Mouse (Mus musculus): ENCODE data around the gene Ciapin1. TPM values are rescaled to one million over a fixed set of nuclear protein-coding genes. Genes with fewer than 3 reads are reported as not detected.

Ciapin1 gene
- polyA plus RNA-seq, 1 experiment from 2014 or later, result 127 TPM

- Histone ChIP-seq H3K27me3 (0 out of 2 replicates have a peak, but pooled peaks cover 4% of the 10 kb centered on the region), H3K27ac (no peak overlapping the region), H3K4me1 (no peaks in the 10 kb centered on the region), H3K36me3 (no peaks in the 10 kb centered on the region), H3K4me2 (replicated peaks) (no peak overlapping the region), H3K9ac (no peak overlapping the region), H3K9me3 (no peaks in the 10 kb centered on the region), H3K4me3 (no peak overlapping the region)
- 64% methylated on average over 4 of the region's 4 CpGs for WGBS
- ATAC-seq (ENCODE audit: low FRiP score, low read depth), result no peak
Measured at GRCm38 (mm10) chr8:94802375-94802774, 35.8 kb downstream of the Ciapin1 start.

DNA sequence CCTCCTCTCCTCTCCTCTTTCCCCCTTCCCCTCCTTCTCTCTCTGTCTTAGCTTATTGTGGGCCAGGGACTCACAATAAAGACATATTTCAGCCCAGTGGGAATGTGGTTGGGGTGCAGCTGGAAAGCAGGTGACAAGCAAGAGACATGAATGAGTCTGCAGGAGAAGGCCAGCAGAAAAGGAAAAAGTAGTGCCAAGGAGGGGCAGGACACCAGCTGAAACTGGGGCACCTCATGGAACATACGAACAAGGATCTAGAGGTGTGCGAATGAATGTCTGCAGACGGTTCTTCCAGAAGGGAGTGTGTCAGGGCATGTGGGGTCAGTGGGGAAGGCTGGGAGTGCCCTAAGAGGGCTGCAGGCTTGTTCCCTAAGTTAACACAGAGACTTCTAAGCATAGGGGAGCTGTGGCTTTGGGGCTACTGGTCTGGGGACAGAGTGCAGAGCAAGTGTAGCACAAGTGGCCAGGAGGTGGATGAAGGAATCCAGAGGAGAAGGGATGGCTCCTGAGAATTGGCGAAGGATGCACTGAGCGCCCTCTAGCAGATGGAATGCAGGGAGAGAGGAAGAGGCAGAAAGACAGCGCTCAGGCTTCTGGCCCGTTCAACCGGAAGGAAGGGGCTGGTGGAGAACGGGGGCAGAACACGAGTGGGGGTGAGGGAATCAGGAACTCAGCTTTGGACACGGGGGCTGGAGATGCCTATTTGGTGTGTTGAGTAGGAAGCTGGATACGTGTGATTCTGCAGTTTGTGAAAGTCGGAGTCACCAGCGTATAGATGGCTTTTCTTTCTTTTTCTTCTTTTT, 36.7 kb downstream of the Ciapin1 start:
- Histone ChIP-seq H3K27me3 (0 out of 2 replicates have a peak, but pooled peaks cover 4% of the 10 kb centered on the region), H3K9ac (no peak overlapping the region), H3K27ac (no peak overlapping the region), H3K36me3 (no peaks in the 10 kb centered on the region), H3K4me3 (no peak overlapping the region), H3K4me2 (replicated peaks) (no peak overlapping the region), H3K4me1 (no peaks in the 10 kb centered on the region), H3K9me3 (no peaks in the 10 kb centered on the region)
- ATAC-seq (ENCODE audit: low FRiP score, low read depth), result no peak
- WGBS, result 47% methylated on average over 14 of the region's 14 CpGs

GRCm38 (mm10) chr8:94800278-94800968, 37.7 kb downstream of the Ciapin1 start:
- Histone ChIP-seq H3K9ac (no peak overlapping the region), H3K4me2 (replicated peaks) (no peak overlapping the region), H3K27ac (no peak overlapping the region), H3K9me3 (no peaks in the 10 kb centered on the region), H3K27me3 (0 out of 2 replicates have a peak, but pooled peaks cover 4% of the 10 kb centered on the region), H3K4me3 (no peak overlapping the region), H3K36me3 (no peaks in the 10 kb centered on the region), H3K4me1 (no peaks in the 10 kb centered on the region)
- no peak for ATAC-seq (ENCODE audit: low FRiP score, low read depth)
- WGBS, result 60% methylated on average over 7 of the region's 7 CpGs

DNA sequence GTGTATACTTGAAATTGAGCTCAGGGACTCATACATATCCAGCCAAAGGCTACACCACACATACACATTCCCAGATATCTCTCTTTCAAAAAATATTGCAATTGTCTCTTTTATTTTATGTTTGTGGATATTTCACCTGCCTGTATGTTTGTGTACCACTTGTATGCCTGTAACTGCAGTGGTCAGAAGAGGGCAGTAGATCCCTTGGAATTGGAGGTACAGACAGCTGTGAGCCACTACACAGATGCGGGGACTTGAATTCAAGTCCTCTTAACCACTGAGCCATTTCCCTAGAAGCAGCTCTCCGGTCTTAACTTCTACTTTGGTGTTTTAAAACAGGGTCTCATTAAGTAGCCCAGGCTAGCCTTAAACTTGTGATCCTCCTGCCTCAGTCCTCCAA, 43.4 kb downstream of the Ciapin1 start:
- Histone ChIP-seq H3K36me3 (no peaks in the 10 kb centered on the region), H3K9me3 (no peaks in the 10 kb centered on the region), H3K4me1 (no peaks in the 10 kb centered on the region), H3K27me3 (no peaks in the 10 kb centered on the region), H3K9ac (no peak overlapping the region), H3K27ac (no peak overlapping the region), H3K4me2 (replicated peaks) (no peak overlapping the region), H3K4me3 (no peak overlapping the region)
- ATAC-seq (ENCODE audit: low FRiP score, low read depth), result no peak
- WGBS, result 92% methylated on average over 2 of the region's 2 CpGs

- Histone ChIP-seq H3K4me3 (no peak overlapping the region), H3K4me1 (no peaks in the 10 kb centered on the region), H3K36me3 (no peaks in the 10 kb centered on the region), H3K27ac (no peak overlapping the region), H3K27me3 (no peaks in the 10 kb centered on the region), H3K9me3 (no peaks in the 10 kb centered on the region), H3K9ac (no peak overlapping the region), H3K4me2 (replicated peaks) (no peak overlapping the region)
- ATAC-seq (ENCODE audit: low FRiP score, low read depth), result no peak
- WGBS, result 88% methylated on average over 4 of the region's 4 CpGs
Measured at GRCm38 (mm10) chr8:94794368-94794767, 43.8 kb downstream of the Ciapin1 start.

GRCm38 (mm10) chr8:94789256-94789955, 48.8 kb downstream of the Ciapin1 start:
- H3K9me3 ChIP-seq, result no peaks in the 10 kb centered on the region
- H3K4me1 ChIP-seq, result peaks cover 12% of the 10 kb centered on the region; the same call in 1 of the 2 replicates
- H3K4me2 ChIP-seq (replicated peaks), result no peak overlapping the region
- WGBS, result 71% methylated on average over 10 of the region's 10 CpGs
- H3K4me3 ChIP-seq, result no peak overlapping the region
- H3K36me3 ChIP-seq, result no peaks in the 10 kb centered on the region
- H3K27ac ChIP-seq, result no peak overlapping the region
- no peaks in the 10 kb centered on the region for H3K27me3 ChIP-seq
- no peak for ATAC-seq (ENCODE audit: low FRiP score, low read depth)
- H3K9ac ChIP-seq, result no peak overlapping the region

DNA sequence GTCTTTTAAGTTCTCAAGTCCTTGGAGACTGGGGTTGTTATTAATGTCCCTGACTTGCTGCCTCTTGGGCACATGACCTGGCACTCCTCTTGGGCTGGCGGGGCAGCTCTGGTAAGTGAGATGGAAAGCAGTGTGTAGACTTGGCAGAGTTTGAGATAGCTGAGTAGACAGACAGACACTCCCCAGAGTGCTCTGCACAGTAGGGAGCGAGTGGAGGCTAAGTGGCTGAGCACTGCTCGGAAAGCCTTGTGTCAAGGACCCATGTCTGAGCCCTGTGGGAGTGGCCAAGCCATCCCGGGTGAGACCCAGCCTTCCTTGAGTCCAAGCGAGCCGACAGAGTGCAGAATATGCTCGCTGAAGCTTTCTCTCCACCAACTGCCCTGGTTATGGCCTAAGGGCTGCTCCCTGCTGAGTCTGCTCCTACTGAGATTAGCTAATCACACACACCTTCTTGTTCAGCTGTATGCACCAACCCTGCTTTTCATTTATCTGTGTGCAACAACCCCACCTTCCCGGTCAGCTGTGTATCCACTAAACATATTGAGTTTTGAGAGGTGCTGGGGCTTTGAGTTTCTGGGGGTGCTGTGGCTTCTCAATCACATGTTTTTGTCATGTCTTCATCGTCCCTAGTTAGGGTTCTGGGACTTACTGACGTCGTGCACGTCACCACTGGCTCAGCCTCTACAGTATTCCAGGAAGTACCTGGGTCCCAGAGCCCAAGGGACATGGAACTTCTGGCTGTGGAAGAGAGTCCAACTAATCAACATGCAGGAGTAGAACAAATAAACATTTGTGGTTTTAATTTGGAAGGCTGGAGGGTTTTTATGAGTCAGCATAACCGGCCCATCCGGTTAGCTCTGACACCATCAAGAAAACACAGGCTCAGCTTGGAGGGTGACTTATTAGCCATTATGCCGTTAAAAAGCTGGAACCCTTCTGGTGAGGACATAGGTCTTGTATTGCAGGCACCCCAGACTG, 50.3 kb downstream of the Ciapin1 start:
- ATAC-seq (ENCODE audit: low FRiP score, low read depth), result no peak
- Histone ChIP-seq H3K9me3 (no peaks in the 10 kb centered on the region), H3K9ac (no peak overlapping the region), H3K27ac (no peak overlapping the region), H3K36me3 (no peaks in the 10 kb centered on the region), H3K4me3 (no peak overlapping the region), H3K4me2 (replicated peaks) (no peak overlapping the region), H3K27me3 (no peaks in the 10 kb centered on the region), H3K4me1 (peaks cover 18% of the 10 kb centered on the region; the same call in 1 of the 2 replicates)
- 48% methylated on average over 15 of the region's 15 CpGs for WGBS

DNA sequence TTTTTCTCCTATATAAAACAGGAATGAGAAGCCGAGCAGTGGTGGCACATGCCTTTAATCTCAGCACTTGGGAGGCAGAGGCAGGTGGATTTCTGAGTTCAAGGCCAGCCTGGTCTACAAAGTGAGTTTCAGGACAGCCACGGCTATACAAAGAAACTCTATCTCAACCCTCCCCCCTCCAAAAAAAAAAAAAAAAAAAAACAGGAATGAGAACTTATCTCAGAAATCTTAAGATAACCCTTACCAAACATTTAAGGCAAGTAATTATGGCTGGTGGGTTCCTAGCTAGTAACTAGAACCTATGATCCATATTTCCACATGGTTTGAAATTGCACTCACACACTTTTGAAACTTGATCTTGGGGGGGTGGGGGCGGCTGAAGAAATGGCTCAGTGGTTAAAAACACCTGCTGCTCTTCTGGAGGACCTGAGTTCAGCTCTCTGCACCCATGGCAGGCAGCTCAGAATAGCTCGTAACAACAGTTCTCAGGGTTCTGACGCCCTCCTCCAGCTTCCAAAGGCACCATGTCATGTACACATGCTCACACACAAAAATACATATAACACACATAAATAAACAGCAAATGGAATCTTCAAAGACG, 52.1 kb downstream of the Ciapin1 start:
- H3K27me3 ChIP-seq, result no peaks in the 10 kb centered on the region
- no peak overlapping the region for H3K27ac ChIP-seq
- no peak overlapping the region for H3K4me3 ChIP-seq
- no peak overlapping the region for H3K4me2 ChIP-seq (replicated peaks)
- ATAC-seq (ENCODE audit: low FRiP score, low read depth), result no peak
- H3K36me3 ChIP-seq, result no peaks in the 10 kb centered on the region
- H3K9me3 ChIP-seq, result no peaks in the 10 kb centered on the region
- 71% methylated on average over 6 of the region's 6 CpGs for WGBS
- no peak overlapping the region for H3K9ac ChIP-seq
- peaks cover 31% of the 10 kb centered on the region for H3K4me1 ChIP-seq

- no peak for ATAC-seq (ENCODE audit: low FRiP score, low read depth)
- Histone ChIP-seq H3K27me3 (no peaks in the 10 kb centered on the region), H3K4me2 (replicated peaks) (no peak overlapping the region), H3K27ac (no peak overlapping the region), H3K4me3 (no peak overlapping the region), H3K9ac (no peak overlapping the region), H3K9me3 (no peaks in the 10 kb centered on the region), H3K4me1 (peaks cover 31% of the 10 kb centered on the region), H3K36me3 (no peaks in the 10 kb centered on the region)
- 61% methylated on average over 12 of the region's 12 CpGs for WGBS
Measured at GRCm38 (mm10) chr8:94785247-94785985, 52.7 kb downstream of the Ciapin1 start.

DNA sequence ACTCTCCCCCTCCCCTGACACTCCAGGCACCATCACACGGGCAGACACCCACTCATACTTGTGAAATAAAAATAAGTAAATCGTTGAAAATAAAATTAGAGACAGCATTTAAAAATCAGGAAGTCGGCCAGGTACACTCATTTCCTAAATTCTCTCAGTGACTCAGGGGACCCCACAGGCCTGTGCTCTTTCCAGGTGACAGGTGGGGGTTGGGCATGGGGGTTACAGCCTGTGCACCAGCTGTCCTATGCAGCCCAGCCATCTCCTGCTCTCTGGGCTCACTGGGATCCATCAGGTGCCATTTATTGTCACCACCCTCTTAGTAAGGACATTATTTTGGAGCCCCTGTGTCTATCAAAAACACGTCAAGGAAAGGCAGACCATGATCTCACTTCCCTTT, 54.3 kb downstream of the Ciapin1 start:
- Histone ChIP-seq H3K4me1 (peaks cover 34% of the 10 kb centered on the region), H3K27me3 (no peaks in the 10 kb centered on the region), H3K4me3 (no peak overlapping the region), H3K9ac (no peak overlapping the region), H3K36me3 (no peaks in the 10 kb centered on the region), H3K27ac (no peak overlapping the region), H3K9me3 (no peaks in the 10 kb centered on the region), H3K4me2 (replicated peaks) (no peak overlapping the region)
- WGBS, result 71% methylated on average over 4 of the region's 4 CpGs
- ATAC-seq (ENCODE audit: low FRiP score, low read depth), result no peak

Data from limb, embryonic 13.5 days (tissue).